Mouse (Mus musculus): ENCODE measurements around the gene Hivep3.

GRCm38 (mm10) chr4:120158714-120159310, 425.2 kb downstream of the Hivep3 start:
- TF ChIP-seq CTCF (IDR thresholded peaks at IDR 0.05; ENCODE audit: low read depth) (no peak), EP300 (optimal IDR thresholded peaks at IDR 0.05) (no peak)
